Mouse (Mus musculus) spleen, postnatal 14 days (tissue): Measurements from ENCODE around the gene AU022751.
"Not testable (repeated sequence)": the region's sequence is repeated elsewhere in the genome, so short reads cannot be mapped to it uniquely, and the experiment has no call there.

Experiments used
- DNase-seq, 2 experiments: peaks; one replicate each; pipeline ENCODE4 v3.0.0; 2021 to 2022; ENCODE audit warnings: low spot score in 2 of 2

AU022751 gene

DNA sequence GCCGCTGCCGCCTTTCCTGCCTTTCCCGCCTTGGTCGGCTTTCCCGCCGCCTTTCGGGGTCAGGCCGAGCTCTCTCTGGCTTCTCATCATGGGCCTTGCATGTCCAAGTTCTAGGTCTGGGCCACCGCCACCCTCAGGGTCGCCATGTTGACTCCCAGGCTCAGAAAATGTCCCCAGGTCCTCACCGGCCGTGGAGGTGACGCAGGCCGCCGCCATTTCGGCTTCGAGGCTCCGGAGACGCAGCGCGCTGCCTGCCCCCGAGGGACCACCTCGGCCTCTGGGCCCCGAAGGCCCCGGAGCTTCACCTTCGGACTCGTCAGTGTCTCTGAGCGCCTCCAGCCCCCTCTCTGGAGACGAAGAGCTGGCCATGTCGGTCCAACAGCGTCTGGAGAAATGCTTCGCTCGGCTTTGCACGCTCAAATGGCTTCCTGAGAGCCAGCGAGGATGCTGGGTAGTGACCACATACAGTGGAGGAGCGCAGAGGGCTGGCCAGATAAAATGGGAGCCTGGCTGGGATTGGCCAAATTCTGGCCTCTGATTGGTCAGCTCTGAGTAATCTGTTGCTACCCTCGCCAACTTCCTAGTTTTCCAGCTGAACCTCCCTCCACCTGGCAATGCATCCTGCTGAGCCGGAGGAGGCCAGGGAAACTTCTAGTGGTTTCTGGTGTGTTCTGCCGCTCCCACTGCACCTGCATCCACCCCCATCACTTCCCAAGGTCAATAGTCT lies at the start of gene AU022751:
TSS of gene AU022751 (minus strand) at position 466 of the 727 bp plus-strand sequence.
- DNase-seq = no peak

DNA sequence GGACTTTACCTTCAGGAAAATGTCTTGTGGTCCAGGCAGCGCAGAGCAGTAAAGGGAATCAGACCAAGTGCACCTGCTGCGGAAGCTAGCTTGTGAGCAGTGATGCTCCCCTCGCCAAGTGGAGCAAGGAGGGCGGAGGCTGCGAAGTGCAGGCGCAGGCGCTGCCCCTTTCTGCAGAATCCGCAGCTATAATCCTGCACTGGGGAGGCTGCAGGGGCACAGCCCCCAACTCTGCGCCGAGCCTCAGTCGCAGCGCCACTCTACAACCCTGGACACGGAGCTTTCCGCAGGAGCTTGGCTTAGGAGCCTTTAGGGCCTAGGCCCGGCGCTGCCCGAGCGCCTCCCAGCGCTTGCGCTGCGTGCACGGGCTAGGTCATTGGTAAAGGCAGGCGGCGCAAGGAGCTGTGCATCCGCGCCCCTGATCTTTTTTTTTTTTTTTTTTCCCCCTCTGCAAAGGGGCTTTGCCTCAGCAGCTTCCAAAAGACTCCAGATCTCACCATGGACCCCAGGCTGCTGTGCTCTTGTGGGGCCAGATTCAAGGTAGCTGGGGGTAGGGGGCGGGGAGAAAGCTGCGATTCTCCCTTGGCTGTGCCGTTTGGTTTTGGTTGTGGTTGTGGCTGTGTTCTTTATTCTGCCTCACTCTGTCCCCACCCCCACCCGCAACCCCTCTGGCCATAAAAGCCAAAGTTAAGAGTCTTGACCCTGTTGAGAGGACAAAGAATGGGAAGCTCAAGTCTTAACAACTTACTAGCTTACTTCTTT lies 9.0 kb upstream of the AU022751 start:
- DNase-seq = no peak

DNA sequence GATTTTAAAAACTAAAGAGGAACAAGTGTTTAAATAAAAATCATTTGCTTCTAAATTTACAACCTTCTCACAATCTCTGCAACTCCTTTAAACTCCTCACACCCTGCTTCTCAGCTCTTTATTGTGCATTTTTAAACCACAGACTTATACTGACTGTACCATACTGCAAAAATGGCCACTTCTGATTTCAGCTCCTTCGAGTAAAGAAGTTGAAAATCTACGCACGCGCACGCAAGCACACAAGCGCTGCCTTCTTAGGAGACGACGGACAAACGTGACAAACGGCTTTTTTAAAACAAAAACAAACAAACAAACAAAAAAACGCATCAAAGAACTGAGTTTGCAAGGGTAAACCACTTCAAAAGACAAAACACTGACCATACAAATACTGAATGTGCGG lies 8.3 kb upstream of the AU022751 start:
- DNase-seq = no peak

DNA sequence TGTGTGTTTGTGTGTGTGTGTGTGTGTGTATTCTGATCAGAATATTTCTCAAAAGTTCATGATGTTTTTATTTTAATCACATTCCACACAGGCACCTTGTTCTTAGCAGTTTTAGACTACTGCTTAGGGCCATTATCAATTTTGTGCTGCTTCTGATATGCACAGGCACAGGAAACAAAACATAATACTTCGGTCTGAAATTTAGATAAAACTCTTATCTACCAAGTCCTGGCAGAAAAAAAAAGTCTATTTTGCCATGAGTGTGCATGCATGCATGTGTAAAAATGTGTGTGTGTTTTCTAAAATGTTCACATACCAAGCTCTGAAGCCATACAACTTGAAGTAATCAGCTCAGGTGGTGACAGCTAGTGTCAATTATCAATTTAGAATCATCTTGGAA lies 21.7 kb downstream of the AU022751 start:
- DNase-seq = no peak

DNA sequence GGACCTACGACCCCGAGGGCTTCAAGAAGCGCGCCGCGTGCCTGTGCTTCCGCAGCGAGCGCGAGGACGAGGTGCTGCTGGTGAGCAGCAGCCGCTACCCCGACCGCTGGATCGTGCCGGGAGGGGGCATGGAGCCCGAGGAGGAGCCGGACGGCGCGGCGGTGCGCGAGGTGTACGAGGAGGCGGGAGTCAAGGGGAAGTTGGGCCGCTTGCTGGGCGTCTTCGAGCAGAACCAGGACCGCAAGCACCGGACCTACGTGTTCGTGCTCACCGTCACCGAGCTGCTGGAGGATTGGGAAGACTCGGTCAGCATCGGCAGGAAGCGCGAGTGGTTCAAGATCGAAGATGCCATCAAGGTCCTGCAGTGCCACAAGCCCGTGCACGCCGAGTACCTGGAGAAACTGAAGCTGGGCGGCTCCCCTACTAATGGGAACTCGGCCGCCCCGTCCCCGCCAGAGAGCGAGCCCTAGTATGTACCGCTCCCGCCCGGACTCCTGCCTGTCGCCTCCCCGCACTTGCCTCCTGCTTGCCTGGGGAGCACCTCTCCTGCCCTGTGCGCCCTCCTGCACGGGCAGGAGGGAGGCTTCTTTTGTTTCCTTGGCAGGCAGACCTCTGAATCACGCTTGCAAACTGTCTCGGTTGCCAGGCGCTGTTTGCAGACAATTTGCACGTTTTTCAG lies 35.1 kb downstream of the AU022751 start:
- DNase-seq = not testable (repeated sequence)

DNA sequence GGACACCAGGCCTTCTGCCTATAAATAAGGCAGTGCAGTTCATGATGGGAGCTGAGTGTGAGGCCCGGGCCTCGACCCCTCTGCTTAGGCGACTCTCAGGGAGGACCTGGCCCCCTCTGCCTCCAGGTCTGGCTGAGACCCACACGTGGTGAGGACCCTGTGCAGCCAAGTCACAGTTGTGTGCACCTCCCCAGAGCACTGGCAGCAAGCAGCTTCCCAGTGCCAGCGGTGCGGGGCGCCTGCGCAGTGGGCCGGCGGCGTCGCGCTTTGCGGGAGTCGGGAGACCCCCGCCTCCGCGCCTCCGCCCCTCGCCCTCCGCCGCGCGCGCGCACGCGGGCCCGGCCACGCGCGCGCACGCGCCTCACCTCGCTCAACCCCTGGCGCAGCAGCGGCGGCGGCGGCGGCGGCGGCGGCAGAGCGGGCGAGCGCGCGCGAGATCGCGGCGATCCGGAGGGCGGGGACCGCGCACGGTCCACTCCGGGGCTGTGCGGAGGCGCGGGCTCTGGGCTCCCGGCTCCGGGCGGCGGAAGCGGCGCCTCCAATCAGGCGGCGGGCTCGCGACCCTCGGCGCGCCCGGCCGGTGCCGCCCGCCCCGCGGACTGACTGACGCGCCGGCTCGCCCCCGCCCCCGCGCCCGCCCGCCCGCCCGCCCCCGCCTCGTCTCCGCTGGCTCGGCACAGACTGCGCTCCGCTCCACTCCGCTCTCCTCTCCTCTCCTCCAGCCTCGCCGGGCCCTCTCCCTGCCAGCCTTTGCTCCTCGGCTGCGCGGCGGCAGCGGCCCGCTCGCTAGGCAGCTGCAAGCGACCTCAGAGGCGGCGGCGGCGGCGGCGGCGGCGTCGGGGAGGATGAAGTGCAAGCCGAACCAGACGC lies 35.9 kb downstream of the AU022751 start, which contains the start of gene Nudt11:
TSS of gene Nudt11 (plus strand) at position 388 of the 870 bp plus-strand sequence.
- not testable (repeated sequence) for DNase-seq
